Mouse (Mus musculus) CD4-positive, CD25-positive, alpha-beta regulatory T cell, adult 4 months (primary cell): Measurements from ENCODE around the gene Kxd1. TPM values are rescaled to one million over a fixed set of nuclear protein-coding genes. Genes with fewer than 3 reads are reported as not detected.
A peak's percentile ranks its signal among the peaks of the same experiment; 100 is the strongest.

ENCODE experiments used
- ATAC-seq: one replicate; pipeline ENCODE4 v1.8.0; 2017
- polyA plus RNA-seq, 2 experiments: library from polyadenylated mRNA; unstranded; fragments of 100-300 nt; shearing (Covaris generic); gene quantifications; one replicate each; pipeline ENCODE4 v1.2.1; 2017

Gene Kxd1
- polyA plus RNA-seq = 100 to 1,000 TPM; 146 to 173 TPM

GRCm38 (mm10) chr8:70527512-70528181 lies at the start of gene Kxd1, which contains the start of gene Fkbp8:
Gene Kxd1 (minus strand): TSS chr8:70527956.
Gene Fkbp8 (plus strand): TSS chr8:70527724.
- peak; percentile 89 for ATAC-seq

GRCm38 (mm10) chr8:70577207-70577606 lies 49.5 kb upstream of the Kxd1 start:
- no peak for ATAC-seq

- ATAC-seq = no peak
These were observed 47.2 kb upstream of the Kxd1 start for GRCm38 (mm10) chr8:70574915-70575314.

- no peak for ATAC-seq
These were observed 46.5 kb upstream of the Kxd1 start for GRCm38 (mm10) chr8:70574302-70574701.

GRCm38 (mm10) chr8:70570990-70571389 lies 43.2 kb upstream of the Kxd1 start:
- no peak for ATAC-seq

GRCm38 (mm10) chr8:70570360-70570759 lies 42.6 kb upstream of the Kxd1 start:
- ATAC-seq = no peak

- no peak for ATAC-seq
These were observed 37.8 kb upstream of the Kxd1 start for GRCm38 (mm10) chr8:70565561-70565960.

GRCm38 (mm10) chr8:70564696-70565235 lies 37.0 kb upstream of the Kxd1 start:
- ATAC-seq = no peak

GRCm38 (mm10) chr8:70563763-70564387 lies 36.1 kb upstream of the Kxd1 start:
- ATAC-seq = no peak

GRCm38 (mm10) chr8:70562802-70563201 lies 35.0 kb upstream of the Kxd1 start:
- ATAC-seq = no peak

- no peak for ATAC-seq
These were observed 34.2 kb upstream of the Kxd1 start for GRCm38 (mm10) chr8:70561809-70562535.

- no peak for ATAC-seq
These were observed 33.6 kb upstream of the Kxd1 start for GRCm38 (mm10) chr8:70561357-70561756.

GRCm38 (mm10) chr8:70560564-70560963 lies 32.8 kb upstream of the Kxd1 start:
- ATAC-seq = no peak

- peak; percentile 32 for ATAC-seq
These were observed 32.3 kb upstream of the Kxd1 start for GRCm38 (mm10) chr8:70560096-70560495.

- no peak for ATAC-seq
These were observed 31.2 kb upstream of the Kxd1 start for GRCm38 (mm10) chr8:70558983-70559382.

- peak; percentile 77 for ATAC-seq
These were observed 30.6 kb upstream of the Kxd1 start for GRCm38 (mm10) chr8:70558334-70558733.

GRCm38 (mm10) chr8:70555079-70555747 lies 27.5 kb upstream of the Kxd1 start:
- no peak for ATAC-seq

- no peak for ATAC-seq
These were observed 26.0 kb upstream of the Kxd1 start for GRCm38 (mm10) chr8:70553740-70554139.

GRCm38 (mm10) chr8:70552836-70553235 lies 25.1 kb upstream of the Kxd1 start:
- no peak for ATAC-seq

GRCm38 (mm10) chr8:70551558-70552161 lies 23.9 kb upstream of the Kxd1 start:
- ATAC-seq = no peak

- peak; percentile 82 for ATAC-seq
These were observed 21.8 kb upstream of the Kxd1 start for GRCm38 (mm10) chr8:70549412-70550184.

- ATAC-seq = no peak
These were observed 20.0 kb upstream of the Kxd1 start for GRCm38 (mm10) chr8:70547762-70548161.
